ENCODE assay signal across 18 mouse cellular contexts in genomic region chr11:22780761-22781160, GRCm38 (mm10).
DNase-seq lines count a peak whose midpoint lies in the region; ATAC-seq and TF ChIP-seq lines count a peak whose summit lies in the region.
"Had no signal": no experiment of that assay in that cellular context is flagged by ENCODE, and none has a peak within 500 bp of the region (broad histone marks: within the 10 kb centered on the region; RNA-seq: fewer than 3 reads in every experiment).

No protein-coding gene starts in this region.

- ATAC-seq in lung, embryonic 16.5 days (ENCODE audit: low read depth) = 0 out of 2 replicates have a peak, but pooled peaks have one; percentile 28
- ATAC-seq: CD4-positive, CD25-positive, alpha-beta regulatory T cell, adult 4 months; forebrain, embryonic 15.5 days had no signal

- no peak for TF ChIP-seq POLR2A in small intestine, adult 2 months (IDR thresholded peaks at IDR 0.05; ENCODE audit: low read depth, low read length)

- H3K4me3 ChIP-seq in heart, embryonic 10.5 days = no peak overlapping the region
- H3K4me3 ChIP-seq in lung, embryonic 16.5 days (ENCODE audit: low read length) = no peak overlapping the region
- H3K4me3 ChIP-seq in small intestine, adult 2 months (ENCODE audit: low read depth, low read length) = no peak overlapping the region
- H3K4me3 ChIP-seq: embryonic facial prominence, embryonic 12.5 days; forebrain, embryonic 15.5 days; hindbrain, embryonic 12.5 days; midbrain, embryonic 12.5 days; neural tube, embryonic 15.5 days had no signal

- 65% methylated on average over 2 of the region's 2 CpGs for WGBS in heart, embryonic 10.5 days
- 83% methylated on average over 2 of the region's 2 CpGs for WGBS in lung, embryonic 16.5 days
- 73% methylated on average over 2 of the region's 2 CpGs for WGBS in small intestine, adult 2 months

- H3K4me2 ChIP-seq in lung, embryonic 16.5 days (ENCODE audit: low read depth, low read length) = no peak overlapping the region
- H3K4me2 ChIP-seq: embryonic facial prominence, embryonic 12.5 days; forebrain, embryonic 15.5 days; hindbrain, embryonic 12.5 days; midbrain, embryonic 12.5 days; neural tube, embryonic 15.5 days had no signal

- no peaks in the 10 kb centered on the region for H3K36me3 ChIP-seq in heart, embryonic 10.5 days
- no peaks in the 10 kb centered on the region for H3K36me3 ChIP-seq in lung, embryonic 16.5 days (ENCODE audit: control insufficient read depth, insufficient read depth, low read length)
- no peaks in the 10 kb centered on the region for H3K36me3 ChIP-seq in small intestine, adult 2 months (ENCODE audit: control insufficient read depth, insufficient read depth, low read length)
- H3K36me3 ChIP-seq: embryonic facial prominence, embryonic 12.5 days; forebrain, embryonic 15.5 days; G1E; hindbrain, embryonic 12.5 days; midbrain, embryonic 12.5 days; neural tube, embryonic 15.5 days had no signal

- no peaks in the 10 kb centered on the region for H3K9me3 ChIP-seq in heart, embryonic 10.5 days
- 0 out of 2 replicates have a peak, but pooled peaks cover 2% of the 10 kb centered on the region for H3K9me3 ChIP-seq in lung, embryonic 16.5 days (ENCODE audit: control insufficient read depth, low read length)
- H3K9me3 ChIP-seq: embryonic facial prominence, embryonic 12.5 days; forebrain, embryonic 15.5 days; G1E; hindbrain, embryonic 12.5 days; midbrain, embryonic 12.5 days; neural tube, embryonic 15.5 days had no signal

- no peak overlapping the region for H3K27ac ChIP-seq in heart, embryonic 10.5 days
- H3K27ac ChIP-seq in lung, embryonic 16.5 days (ENCODE audit: low read length) = no peak overlapping the region
- H3K27ac ChIP-seq in small intestine, adult 2 months (ENCODE audit: insufficient read depth, low read depth, low read length) = peak overlapping the region; percentile 91
- H3K27ac ChIP-seq: embryonic facial prominence, embryonic 12.5 days; forebrain, embryonic 15.5 days; hindbrain, embryonic 12.5 days; midbrain, embryonic 12.5 days; neural tube, embryonic 15.5 days had no signal

- H3K9ac ChIP-seq in lung, embryonic 16.5 days (ENCODE audit: low read length) = no peak overlapping the region
- H3K9ac ChIP-seq: embryonic facial prominence, embryonic 12.5 days; forebrain, embryonic 15.5 days; hindbrain, embryonic 12.5 days; midbrain, embryonic 12.5 days; neural tube, embryonic 15.5 days had no signal

- TF ChIP-seq CTCF in small intestine, adult 2 months (IDR thresholded peaks at IDR 0.05; ENCODE audit: extremely low read depth, insufficient read length, insufficient replicate concordance, low read depth, low read length) = no peak

- peak; percentile 14 for DNase-seq in heart, adult 8-10 months (ENCODE audit: low spot score)
- DNase-seq in heart, embryonic 10.5 days (ENCODE audit: low spot score) = no peak
- no peak for DNase-seq in lung, postnatal 14 days
- peak; percentile 22 to 23 for DNase-seq in urinary bladder, postnatal 36 days (ENCODE audit: low spot score in 2 of 2)
- DNase-seq in urinary bladder, postnatal 10 days (ENCODE audit: low spot score) = no peak
- DNase-seq in ovary, postnatal 14 days (ENCODE audit: low spot score) = no peak
- DNase-seq: cerebellum, adult 2 months; retina, postnatal 1 day; right cerebral cortex, postnatal 4 days had no signal

- no peaks in the 10 kb centered on the region for H3K27me3 ChIP-seq in heart, embryonic 10.5 days (ENCODE audit: insufficient read depth, poor library complexity, severe bottlenecking)
- H3K27me3 ChIP-seq in lung, embryonic 16.5 days (ENCODE audit: control insufficient read depth, insufficient read depth, low read depth, low read length) = no peaks in the 10 kb centered on the region
- H3K27me3 ChIP-seq in small intestine, adult 2 months (ENCODE audit: control insufficient read depth, insufficient read depth, low read length) = no peaks in the 10 kb centered on the region
- H3K27me3 ChIP-seq: embryonic facial prominence, embryonic 12.5 days; forebrain, embryonic 15.5 days; hindbrain, embryonic 12.5 days; midbrain, embryonic 12.5 days; neural tube, embryonic 15.5 days had no signal

- peaks cover 7% of the 10 kb centered on the region for H3K4me1 ChIP-seq in heart, embryonic 10.5 days
- peaks cover 6% of the 10 kb centered on the region; the same call in 1 of the 2 replicates for H3K4me1 ChIP-seq in lung, embryonic 16.5 days (replicated peaks; ENCODE audit: control insufficient read depth, insufficient read depth, low read length)
- H3K4me1 ChIP-seq in small intestine, adult 2 months (ENCODE audit: control insufficient read depth, insufficient read depth, insufficient read length, low read length) = peaks cover 28% of the 10 kb centered on the region
- H3K4me1 ChIP-seq: embryonic facial prominence, embryonic 12.5 days; forebrain, embryonic 15.5 days; hindbrain, embryonic 12.5 days; midbrain, embryonic 12.5 days; neural tube, embryonic 15.5 days had no signal

Comparison
In these comparisons a context has a peak if more than half of its experiments do, and no peak if none do; other contexts are left out.
1. DNase-seq: peak in heart, adult 8-10 months (single experiment) and urinary bladder, postnatal 36 days (2 of 2); none in heart, embryonic 10.5 days (single experiment), lung, postnatal 14 days (single experiment), urinary bladder, postnatal 10 days (single experiment) and ovary, postnatal 14 days (single experiment).